Comparison of ENCODE assay signal across 15 mouse cellular contexts in genomic region chr2:32055357-32055965, GRCm38 (mm10). TPM values are rescaled to one million over a fixed set of nuclear protein-coding genes. Genes with fewer than 3 reads are reported as not detected.
A peak's percentile ranks its signal among the peaks of the same experiment; 100 is the strongest.
DNase-seq lines count a peak whose midpoint lies in the region; ATAC-seq and TF ChIP-seq lines count a peak whose summit lies in the region.
"Had no signal": no experiment of that assay in that cellular context is flagged by ENCODE, and none has a peak within 500 bp of the region (broad histone marks: within the 10 kb centered on the region; RNA-seq: fewer than 3 reads in every experiment).

No protein-coding gene starts in this region.

- 0 out of 2 replicates have a peak overlapping the region, but pooled peaks have one; percentile 39 for H3K9ac ChIP-seq in heart, embryonic 11.5 days (ENCODE audit: low read depth, low read length)
- no peak overlapping the region for H3K9ac ChIP-seq in heart, adult 2 months (ENCODE audit: low read depth, low read length)
- no peak overlapping the region for H3K9ac ChIP-seq in liver, embryonic 13.5 days
- H3K9ac ChIP-seq in liver, embryonic 12.5 days, result no peak overlapping the region
- no peak overlapping the region for H3K9ac ChIP-seq in limb, embryonic 14.5 days (ENCODE audit: low read depth, low read length, severe bottlenecking)

- peak overlapping the region; percentile 4; the same call in 1 of the 2 replicates for H3K4me2 ChIP-seq in heart, embryonic 11.5 days
- no peak overlapping the region for H3K4me2 ChIP-seq in liver, embryonic 13.5 days
- no peak overlapping the region for H3K4me2 ChIP-seq in liver, embryonic 12.5 days
- no peak overlapping the region for H3K4me2 ChIP-seq in limb, embryonic 14.5 days (replicated peaks; ENCODE audit: low read depth, low read length, severe bottlenecking)

- peaks cover 9% of the 10 kb centered on the region for H3K36me3 ChIP-seq in heart, embryonic 11.5 days (ENCODE audit: control insufficient read depth, insufficient read depth, low read length)
- no peaks in the 10 kb centered on the region for H3K36me3 ChIP-seq in heart, adult 2 months (ENCODE audit: control insufficient read depth, insufficient read depth, low read length)
- H3K36me3 ChIP-seq in liver, embryonic 13.5 days, result peaks cover 30% of the 10 kb centered on the region
- H3K36me3 ChIP-seq in liver, embryonic 12.5 days, result peaks cover 36% of the 10 kb centered on the region
- H3K36me3 ChIP-seq in limb, embryonic 14.5 days (ENCODE audit: control insufficient read depth, insufficient read depth, low read length), result peaks cover 25% of the 10 kb centered on the region

- no peak for TF ChIP-seq EP300 in heart, adult 2 months (IDR thresholded peaks at IDR 0.05; ENCODE audit: insufficient read depth, low read depth, low read length)

- no peak for TF ChIP-seq POLR2A in heart, adult 2 months (IDR thresholded peaks at IDR 0.05; ENCODE audit: insufficient read depth, low read depth, low read length)
- TF ChIP-seq POLR2A in limb, embryonic 14.5 days (IDR thresholded peaks at IDR 0.05; ENCODE audit: borderline replicate concordance, extremely low read depth, insufficient read depth, insufficient read length), result no peak

- no peaks in the 10 kb centered on the region for H3K27me3 ChIP-seq in heart, embryonic 11.5 days (ENCODE audit: control insufficient read depth, insufficient read depth, low read length)
- H3K27me3 ChIP-seq in heart, adult 2 months (ENCODE audit: control insufficient read depth, insufficient read depth, low read length), result no peaks in the 10 kb centered on the region
- no peaks in the 10 kb centered on the region for H3K27me3 ChIP-seq in liver, embryonic 13.5 days
- H3K27me3 ChIP-seq in liver, embryonic 12.5 days (replicated peaks), result no peaks in the 10 kb centered on the region
- H3K27me3 ChIP-seq in limb, embryonic 14.5 days (ENCODE audit: control insufficient read depth, insufficient read depth, low read length), result no peaks in the 10 kb centered on the region

- no peak overlapping the region for H3K4me3 ChIP-seq in heart, embryonic 11.5 days (ENCODE audit: low read depth, low read length)
- no peak overlapping the region for H3K4me3 ChIP-seq in heart, adult 2 months
- no peak overlapping the region for H3K4me3 ChIP-seq in liver, embryonic 13.5 days (replicated peaks)
- no peak overlapping the region for H3K4me3 ChIP-seq in liver, embryonic 12.5 days
- H3K4me3 ChIP-seq in limb, embryonic 14.5 days (replicated peaks; ENCODE audit: low read length), result no peak overlapping the region
- H3K4me3 ChIP-seq: layer of hippocampus, adult 2 months had no signal

- no peak for DNase-seq in heart, adult 2 months
- DNase-seq in liver, embryonic 13.5 days, result no peak
- peak; percentile 52 for DNase-seq in embryo, embryonic 10.5 days (ENCODE audit: low spot score)
- no peak for DNase-seq in limb, embryonic 14.5 days (ENCODE audit: low spot score)
- no peak for DNase-seq in left cerebral cortex, postnatal 25 days (ENCODE audit: low spot score in 2 of 2)
- DNase-seq: cerebellum, adult 2 months; gastrocnemius, postnatal 10 days; lung, adult 18-20 months; spleen, adult 18-20 months had no signal

- intact Hi-C loops in heart, adult 2 months (cut with DNase I), result no loop called here
- intact Hi-C loops in left cerebral cortex, postnatal 25 days (cut with DNase I), result no loop called here

- no peak for ATAC-seq in heart, embryonic 11.5 days (replicated peaks; ENCODE audit: insufficient number of reproducible peaks, low FRiP score, low TSS enrichment)
- no peak for ATAC-seq in liver, embryonic 13.5 days (ENCODE audit: low read depth)
- no peak for ATAC-seq in liver, embryonic 12.5 days
- ATAC-seq in limb, embryonic 14.5 days (ENCODE audit: low FRiP score, low read depth), result peak; percentile 39
- ATAC-seq: activated CD4-positive, CD25-positive, alpha-beta regulatory T cell, adult 4 months; CD4-positive, CD25-positive, alpha-beta regulatory T cell, adult 4 months; forebrain, embryonic 16.5 days had no signal

- no peaks in the 10 kb centered on the region for H3K9me3 ChIP-seq in heart, embryonic 11.5 days (replicated peaks; ENCODE audit: control insufficient read depth, low read length)
- no peaks in the 10 kb centered on the region for H3K9me3 ChIP-seq in liver, embryonic 13.5 days (replicated peaks)
- no peaks in the 10 kb centered on the region for H3K9me3 ChIP-seq in liver, embryonic 12.5 days (replicated peaks)
- no peaks in the 10 kb centered on the region for H3K9me3 ChIP-seq in limb, embryonic 14.5 days (ENCODE audit: control insufficient read depth, low read length)

- H3K4me1 ChIP-seq in heart, embryonic 11.5 days (ENCODE audit: control insufficient read depth, insufficient read depth, low read length), result peaks cover 63% of the 10 kb centered on the region
- H3K4me1 ChIP-seq in heart, adult 2 months (ENCODE audit: control insufficient read depth, insufficient read depth, low read length), result peaks cover 3% of the 10 kb centered on the region; the same call in 1 of the 2 replicates
- H3K4me1 ChIP-seq in liver, embryonic 13.5 days (replicated peaks), result peaks cover 50% of the 10 kb centered on the region
- H3K4me1 ChIP-seq in liver, embryonic 12.5 days, result peaks cover 49% of the 10 kb centered on the region
- H3K4me1 ChIP-seq in limb, embryonic 14.5 days (ENCODE audit: control insufficient read depth, insufficient read depth, low read length), result no peaks in the 10 kb centered on the region

- no peak for TF ChIP-seq CTCF in heart, adult 2 months (IDR thresholded peaks at IDR 0.05)

- peak overlapping the region; percentile 93 for H3K27ac ChIP-seq in heart, embryonic 11.5 days (ENCODE audit: low read depth, low read length)
- no peak overlapping the region for H3K27ac ChIP-seq in heart, adult 2 months
- 0 out of 2 replicates have a peak overlapping the region, but pooled peaks have one; percentile 36 for H3K27ac ChIP-seq in liver, embryonic 13.5 days
- no peak overlapping the region; the same call in 1 of the 2 replicates for H3K27ac ChIP-seq in liver, embryonic 12.5 days
- H3K27ac ChIP-seq in limb, embryonic 14.5 days (replicated peaks; ENCODE audit: low read depth, low read length), result no peak overlapping the region
- H3K27ac ChIP-seq: layer of hippocampus, adult 2 months had no signal

- no peaks in the 10 kb centered on the region for H3K79me2 ChIP-seq in heart, adult 2 months (replicated peaks; ENCODE audit: control insufficient read depth, insufficient read depth, low read length)

- 43% methylated on average over 7 of the region's 7 CpGs for WGBS in heart, embryonic 11.5 days (ENCODE audit: insufficient replicate concordance)
- WGBS in heart, adult 2 months, result 61% methylated on average over 7 of the region's 7 CpGs
- WGBS in liver, embryonic 13.5 days (ENCODE audit: insufficient replicate concordance), result 79% methylated on average over 7 of the region's 7 CpGs
- WGBS in liver, embryonic 12.5 days (ENCODE audit: insufficient replicate concordance), result 70% methylated on average over 7 of the region's 7 CpGs
- WGBS in limb, embryonic 14.5 days, result 65% methylated on average over 7 of the region's 7 CpGs

RNA-seq across cellular contexts. Expression of gene Fam78a, which starts 29.2 kb away (rescaled TPM):
- polyA plus RNA-seq in heart, embryonic 11.5 days (2014; fragmentation: Nextera tagmentation; extraction: Ambion mirVana), result 43.1 and 43.7 TPM in 2 replicates
- 10 to 100 TPM; 15.9 to 19.1 TPM for total RNA-seq in heart, adult 2 months (2021)
- polyA plus RNA-seq in heart, adult 2 months (2012; rRNA removed), result 18.7 and 24.9 TPM in 2 replicates
- 10.6 and 13.0 TPM in 2 replicates for polyA plus RNA-seq in liver, embryonic 13.5 days (2015; fragmentation: Nextera tagmentation; extraction: Ambion mirVana)
- polyA plus RNA-seq in liver, embryonic 12.5 days (2016; fragmentation: Nextera tagmentation; extraction: Ambion mirVana), result 22.4 and 22.6 TPM in 2 replicates
- polyA plus RNA-seq in limb, embryonic 14.5 days (2012; rRNA removed), result 6.4 and 6.6 TPM in 2 replicates
- 5.1 and 5.9 TPM in 2 replicates for polyA plus RNA-seq in limb, embryonic 14.5 days (2014; fragmentation: Nextera tagmentation; extraction: Ambion mirVana)
- total RNA-seq in left cerebral cortex, postnatal 25 days (2021), result 1 to 10 TPM; 4.2 to 6.6 TPM

RNA-seq across cellular contexts. Expression of gene Plpp7, which starts 39.9 kb away (rescaled TPM):
- 10.0 and 11.7 TPM in 2 replicates for polyA plus RNA-seq in heart, embryonic 11.5 days (2014; fragmentation: Nextera tagmentation; extraction: Ambion mirVana)
- 10 to 100 TPM; 33.6 to 33.8 TPM for total RNA-seq in heart, adult 2 months (2021)
- 56.3 and 62.1 TPM in 2 replicates for polyA plus RNA-seq in heart, adult 2 months (2012; rRNA removed)
- 2.0 and 2.2 TPM in 2 replicates for polyA plus RNA-seq in liver, embryonic 13.5 days (2015; fragmentation: Nextera tagmentation; extraction: Ambion mirVana)
- 3.0 and 3.4 TPM in 2 replicates for polyA plus RNA-seq in liver, embryonic 12.5 days (2016; fragmentation: Nextera tagmentation; extraction: Ambion mirVana)
- polyA plus RNA-seq in limb, embryonic 14.5 days (2012; rRNA removed), result 11.7 and 15.1 TPM in 2 replicates
- polyA plus RNA-seq in limb, embryonic 14.5 days (2014; fragmentation: Nextera tagmentation; extraction: Ambion mirVana), result 8.9 and 10.0 TPM in 2 replicates
- 10 to 100 TPM; 27.6 to 28.0 TPM for total RNA-seq in left cerebral cortex, postnatal 25 days (2021)
- polyA plus RNA-seq: activated CD4-positive, CD25-positive, alpha-beta regulatory T cell, adult 4 months; CD4-positive, CD25-positive, alpha-beta regulatory T cell, adult 4 months had no signal

Comparison
In these comparisons a context has a peak if more than half of its experiments do, and no peak if none do; other contexts are left out.
1. H3K27ac ChIP-seq: peak in heart, embryonic 11.5 days (single experiment) and liver, embryonic 13.5 days (single experiment); none in heart, adult 2 months (single experiment), liver, embryonic 12.5 days (single experiment) and limb, embryonic 14.5 days (single experiment).